Mouse (Mus musculus) heart, postnatal 0 days (tissue): ENCODE results near the gene Adamtsl4.

Experiments used
- CTCF ChIP-seq: IDR thresholded peaks from 2 replicates; pipeline ENCODE4 v1.5.1; 2016; ENCODE audit warnings: antibody characterized with exemption, control low read depth, low read depth
- EP300 ChIP-seq: IDR thresholded peaks from 2 replicates; pipeline ENCODE4 v1.6.1; 2016; ENCODE audit warnings: antibody characterized with exemption, low read depth

DNA sequence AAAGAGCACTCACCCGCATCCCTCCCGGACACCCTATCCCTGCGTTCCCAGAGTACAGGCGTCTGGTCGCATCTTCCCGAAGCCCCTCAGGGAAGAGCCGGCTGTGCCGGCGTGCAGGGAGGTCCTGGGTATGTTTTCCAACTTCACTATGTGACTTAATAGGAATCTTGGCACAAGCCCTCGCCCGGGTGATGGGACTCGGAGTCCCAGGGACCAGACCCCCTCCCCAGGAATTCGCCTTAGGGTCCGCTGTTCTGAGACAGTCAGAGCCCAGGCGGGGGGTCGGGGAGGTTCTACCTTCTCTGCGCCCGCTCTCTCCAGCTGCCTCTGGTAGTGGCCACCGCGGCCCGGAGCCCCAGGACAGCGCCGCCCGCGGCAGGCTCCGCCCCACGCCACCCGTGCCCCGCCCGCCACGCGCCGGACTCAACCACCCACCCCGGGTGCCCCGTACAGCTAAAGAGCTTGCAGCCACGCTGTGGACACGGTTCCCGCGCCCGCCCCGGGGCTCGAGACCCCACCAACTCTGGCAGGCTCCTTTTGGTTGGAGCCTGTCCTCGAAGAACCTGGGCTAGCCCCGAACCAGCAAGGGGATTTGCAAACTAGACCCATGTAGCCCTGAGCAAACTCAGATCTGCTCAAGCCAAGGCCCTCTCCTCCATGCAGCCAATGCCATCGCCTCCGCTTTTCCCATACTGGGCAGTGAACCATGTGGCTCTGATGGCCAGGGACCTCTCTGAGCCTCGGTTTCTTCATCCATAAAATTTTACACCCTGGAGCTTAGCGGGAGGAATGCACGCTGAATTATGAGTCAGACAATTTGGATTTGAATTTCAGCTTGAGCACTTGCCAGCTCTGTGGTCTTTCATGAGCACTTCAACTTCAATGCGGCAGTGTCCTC is at the start of gene Adamtsl4:
- TF ChIP-seq EP300 (no peak), CTCF (no peak)
